Mouse (Mus musculus): ENCODE results near the gene Ccnq. TPM values are rescaled to one million over a fixed set of nuclear protein-coding genes. Genes with fewer than 3 reads are reported as not detected.

The Ccnq gene
- polyA plus RNA-seq, 1 experiment from 2014 or later: 43.1 TPM

DNA sequence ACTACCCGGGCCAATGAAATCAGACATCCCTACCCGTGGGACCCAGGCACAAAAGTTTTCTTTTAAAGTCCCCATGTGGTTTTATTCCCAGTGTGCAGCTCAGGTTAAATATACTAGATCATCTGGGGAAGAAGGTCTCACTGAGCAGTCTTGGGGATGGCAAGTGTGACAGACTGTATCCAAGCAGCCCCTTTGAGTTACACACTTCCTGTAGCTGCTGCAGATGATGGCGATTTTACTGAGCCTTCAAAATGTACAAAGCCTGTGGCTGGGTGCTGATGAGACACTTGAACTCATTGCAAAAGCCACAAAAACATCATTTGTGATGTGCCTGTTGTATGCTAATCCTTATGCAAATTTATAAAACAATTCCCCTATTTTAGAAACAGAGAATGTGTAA lies 29.0 kb upstream of the Ccnq start:
- Histone ChIP-seq H3K4me3 (no peak overlapping the region), H3K9me3 (no peaks in the 10 kb centered on the region), H3K9ac (no peak overlapping the region), H3K27me3 (no peaks in the 10 kb centered on the region), H3K4me2 (replicated peaks) (no peak overlapping the region), H3K36me3 (no peaks in the 10 kb centered on the region), H3K27ac (no peak overlapping the region), H3K4me1 (peaks cover 21% of the 10 kb centered on the region)
- no peak for ATAC-seq (ENCODE audit: insufficient number of reproducible peaks, insufficient read depth, low FRiP score, low TSS enrichment)
- WGBS: 71% methylated on average over 3 of the region's 3 CpGs

DNA sequence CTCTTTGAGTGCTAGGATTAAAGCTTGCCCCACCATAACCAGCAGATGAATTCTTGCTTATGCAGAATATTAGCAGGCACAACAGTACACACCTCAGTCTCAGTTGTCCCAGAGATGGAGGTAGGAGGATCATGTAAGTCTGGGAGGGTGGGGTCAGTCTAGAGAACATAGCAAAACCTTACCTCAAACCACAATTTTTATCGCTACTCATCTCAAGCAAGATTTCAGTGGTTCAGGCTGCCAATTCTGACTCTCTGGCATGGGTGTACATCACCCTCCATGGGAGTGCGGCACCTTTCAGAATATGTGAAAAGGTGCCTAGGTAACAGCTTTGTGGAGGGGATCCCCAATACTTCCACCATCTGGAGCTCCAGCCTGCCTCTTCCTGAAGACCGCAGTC lies 28.5 kb upstream of the Ccnq start:
- Histone ChIP-seq H3K4me2 (replicated peaks) (no peak overlapping the region), H3K4me3 (no peak overlapping the region), H3K27me3 (no peaks in the 10 kb centered on the region), H3K9me3 (no peaks in the 10 kb centered on the region), H3K27ac (no peak overlapping the region), H3K9ac (no peak overlapping the region), H3K36me3 (no peaks in the 10 kb centered on the region), H3K4me1 (peaks cover 21% of the 10 kb centered on the region)
- 100% methylated on average over 3 of the region's 3 CpGs for WGBS
- ATAC-seq (ENCODE audit: insufficient number of reproducible peaks, insufficient read depth, low FRiP score, low TSS enrichment): no peak

GRCm38 (mm10) chr11:78777851-78778680 lies 26.5 kb upstream of the Ccnq start:
- 51% methylated on average over 10 of the region's 10 CpGs for WGBS
- H3K27me3 ChIP-seq: no peaks in the 10 kb centered on the region
- H3K9ac ChIP-seq: no peak overlapping the region
- peaks cover 20% of the 10 kb centered on the region for H3K4me1 ChIP-seq
- no peak overlapping the region for H3K4me3 ChIP-seq
- H3K4me2 ChIP-seq (replicated peaks): no peak overlapping the region
- H3K27ac ChIP-seq: no peak overlapping the region
- H3K36me3 ChIP-seq: no peaks in the 10 kb centered on the region
- no peak for ATAC-seq (ENCODE audit: insufficient number of reproducible peaks, insufficient read depth, low FRiP score, low TSS enrichment)
- H3K9me3 ChIP-seq: no peaks in the 10 kb centered on the region

- ATAC-seq (ENCODE audit: insufficient number of reproducible peaks, insufficient read depth, low FRiP score, low TSS enrichment): no peak
- Histone ChIP-seq H3K4me2 (replicated peaks) (no peak overlapping the region), H3K36me3 (no peaks in the 10 kb centered on the region), H3K4me1 (peaks cover 3% of the 10 kb centered on the region; the same call in 1 of the 2 replicates), H3K9ac (no peak overlapping the region), H3K27ac (no peak overlapping the region), H3K4me3 (no peak overlapping the region), H3K9me3 (no peaks in the 10 kb centered on the region), H3K27me3 (no peaks in the 10 kb centered on the region)
- 59% methylated on average over 11 of the region's 11 CpGs for WGBS
Measured at GRCm38 (mm10) chr11:78771751-78772283, 20.3 kb upstream of the Ccnq start.

GRCm38 (mm10) chr11:78770436-78770835 lies 18.9 kb upstream of the Ccnq start:
- 78% methylated on average over 6 of the region's 6 CpGs for WGBS
- Histone ChIP-seq H3K4me1 (no peaks in the 10 kb centered on the region), H3K36me3 (no peaks in the 10 kb centered on the region), H3K9ac (no peak overlapping the region), H3K4me3 (no peak overlapping the region), H3K27me3 (no peaks in the 10 kb centered on the region), H3K27ac (no peak overlapping the region), H3K4me2 (replicated peaks) (no peak overlapping the region), H3K9me3 (no peaks in the 10 kb centered on the region)
- ATAC-seq (ENCODE audit: insufficient number of reproducible peaks, insufficient read depth, low FRiP score, low TSS enrichment): no peak

- ATAC-seq (ENCODE audit: insufficient number of reproducible peaks, insufficient read depth, low FRiP score, low TSS enrichment): no peak
- WGBS: 36% methylated on average over 3 of the region's 3 CpGs
- H3K4me3 ChIP-seq: no peak overlapping the region
- H3K9ac ChIP-seq: no peak overlapping the region
- no peaks in the 10 kb centered on the region for H3K9me3 ChIP-seq
- no peak overlapping the region for H3K27ac ChIP-seq
- no peaks in the 10 kb centered on the region for H3K27me3 ChIP-seq
- H3K36me3 ChIP-seq: no peaks in the 10 kb centered on the region
- no peak overlapping the region for H3K4me2 ChIP-seq (replicated peaks)
- H3K4me1 ChIP-seq: 0 out of 2 replicates have a peak, but pooled peaks cover 4% of the 10 kb centered on the region
Measured at GRCm38 (mm10) chr11:78768778-78769177, 17.2 kb upstream of the Ccnq start.

DNA sequence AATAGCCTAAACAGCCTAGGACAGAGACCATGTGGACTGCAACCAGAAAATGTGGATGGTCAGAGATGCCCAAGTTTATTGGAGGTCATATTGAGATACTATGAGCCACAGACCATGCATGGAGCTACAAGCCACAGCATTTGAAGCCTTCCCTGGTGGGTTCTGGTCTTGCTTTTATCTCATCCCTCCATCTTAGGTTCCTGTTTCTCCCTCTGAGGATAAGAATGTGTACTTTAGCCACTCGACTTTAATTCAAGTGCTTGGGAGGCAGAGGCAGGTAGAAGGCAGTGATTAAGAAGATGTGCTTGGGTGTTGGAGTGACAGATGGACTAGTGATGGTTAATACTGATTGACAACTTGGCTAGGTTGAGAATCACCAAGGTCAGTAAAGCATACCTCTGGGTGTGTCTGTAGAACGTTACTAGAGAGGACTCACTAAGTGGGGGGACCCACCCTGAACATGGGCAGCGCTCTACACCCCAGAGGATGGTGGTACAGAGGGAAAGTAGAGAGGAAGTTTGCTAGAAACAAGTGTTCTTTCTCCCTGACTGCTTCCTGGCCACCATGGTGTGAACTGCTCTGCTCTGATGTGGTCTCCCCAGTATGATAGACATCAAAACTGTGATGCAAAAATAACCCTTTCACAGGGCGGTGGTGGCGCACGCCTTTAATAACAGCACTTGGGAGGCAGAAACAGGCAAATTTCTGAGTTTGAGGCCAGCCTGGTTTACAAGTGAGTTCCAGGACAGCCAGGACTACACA lies 14.7 kb upstream of the Ccnq start:
- H3K4me2 ChIP-seq (replicated peaks): no peak overlapping the region
- no peak overlapping the region for H3K27ac ChIP-seq
- WGBS: 90% methylated on average over 6 of the region's 6 CpGs
- H3K9me3 ChIP-seq: no peaks in the 10 kb centered on the region
- H3K27me3 ChIP-seq: no peaks in the 10 kb centered on the region; the same call in 1 of the 2 replicates
- no peak overlapping the region for H3K4me3 ChIP-seq
- no peak for ATAC-seq (ENCODE audit: insufficient number of reproducible peaks, insufficient read depth, low FRiP score, low TSS enrichment)
- peaks cover 10% of the 10 kb centered on the region; the same call in 1 of the 2 replicates for H3K4me1 ChIP-seq
- no peaks in the 10 kb centered on the region for H3K36me3 ChIP-seq
- H3K9ac ChIP-seq: no peak overlapping the region

DNA sequence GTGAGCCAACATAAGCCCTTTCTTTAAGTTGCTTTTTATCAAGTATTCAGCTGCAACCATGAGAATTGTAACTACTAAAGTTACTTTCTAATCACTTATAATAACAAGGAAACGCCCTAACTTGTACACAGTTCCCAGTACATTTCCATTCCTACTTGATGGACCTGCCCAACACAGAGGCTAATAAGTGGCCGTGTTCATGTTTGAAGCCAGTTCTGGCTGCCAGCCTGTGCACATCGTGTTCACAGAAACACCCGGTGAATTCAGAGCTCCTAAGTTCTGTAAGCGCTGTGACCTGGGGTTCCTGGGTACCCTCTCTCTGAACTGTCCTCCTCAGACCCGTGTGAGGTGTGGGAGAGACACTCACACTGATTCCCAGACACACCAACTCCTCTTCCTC lies 13.3 kb upstream of the Ccnq start:
- no peak for ATAC-seq (ENCODE audit: insufficient number of reproducible peaks, insufficient read depth, low FRiP score, low TSS enrichment)
- Histone ChIP-seq H3K36me3 (no peaks in the 10 kb centered on the region), H3K4me2 (replicated peaks) (no peak overlapping the region), H3K4me3 (no peak overlapping the region), H3K9me3 (no peaks in the 10 kb centered on the region), H3K4me1 (peaks cover 10% of the 10 kb centered on the region; the same call in 1 of the 2 replicates), H3K27me3 (no peaks in the 10 kb centered on the region; the same call in 1 of the 2 replicates), H3K27ac (no peak overlapping the region), H3K9ac (no peak overlapping the region)
- WGBS: 75% methylated on average over 6 of the region's 6 CpGs

DNA sequence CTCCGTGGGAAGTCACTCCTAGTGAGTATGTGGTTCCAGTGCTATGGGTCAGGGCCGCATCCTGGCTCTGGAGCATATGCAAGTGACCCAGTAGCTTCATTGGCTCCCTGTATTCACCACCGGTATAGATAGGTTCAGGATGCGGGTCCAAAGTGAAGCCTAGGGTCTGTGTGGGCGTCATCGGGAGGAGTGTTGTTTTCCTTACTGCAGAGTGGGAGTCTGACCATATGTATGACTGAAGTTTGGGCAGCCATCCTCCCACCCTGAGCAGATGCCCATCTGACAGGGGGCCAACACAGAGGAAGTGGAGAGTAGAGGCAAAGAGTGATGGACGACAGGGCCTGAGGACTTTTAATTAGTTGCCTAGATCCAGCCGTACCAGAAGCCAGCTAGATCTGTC lies 12.8 kb upstream of the Ccnq start:
- no peaks in the 10 kb centered on the region for H3K9me3 ChIP-seq
- peaks cover 10% of the 10 kb centered on the region; the same call in 1 of the 2 replicates for H3K4me1 ChIP-seq
- H3K4me3 ChIP-seq: no peak overlapping the region
- no peak overlapping the region for H3K9ac ChIP-seq
- WGBS: 73% methylated on average over 8 of the region's 8 CpGs
- no peak for ATAC-seq (ENCODE audit: insufficient number of reproducible peaks, insufficient read depth, low FRiP score, low TSS enrichment)
- no peak overlapping the region for H3K27ac ChIP-seq
- H3K36me3 ChIP-seq: no peaks in the 10 kb centered on the region
- H3K4me2 ChIP-seq (replicated peaks): no peak overlapping the region
- no peaks in the 10 kb centered on the region; the same call in 1 of the 2 replicates for H3K27me3 ChIP-seq

DNA sequence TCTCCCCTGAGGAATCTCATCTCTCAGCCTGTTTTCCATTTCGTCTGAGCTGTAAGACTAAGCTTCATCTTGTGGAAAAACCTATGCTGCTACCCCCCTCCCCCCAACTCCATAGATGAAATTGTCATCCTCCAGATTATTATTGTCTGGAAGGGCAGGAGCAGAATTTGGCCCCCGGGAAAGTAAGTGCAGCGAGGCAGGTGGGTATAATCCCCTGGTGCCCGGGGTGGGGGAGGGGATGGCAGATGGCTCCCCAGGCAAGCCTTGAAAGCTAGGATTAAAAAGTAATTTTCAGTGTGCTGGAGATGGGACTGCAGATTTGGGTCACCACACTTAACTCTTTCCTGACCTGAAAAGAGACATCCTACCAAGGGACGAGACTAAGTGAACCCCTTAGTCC lies 10.7 kb upstream of the Ccnq start:
- no peaks in the 10 kb centered on the region for H3K9me3 ChIP-seq
- 30% methylated on average over 5 of the region's 5 CpGs for WGBS
- peaks cover 10% of the 10 kb centered on the region; the same call in 1 of the 2 replicates for H3K4me1 ChIP-seq
- H3K4me3 ChIP-seq: no peak overlapping the region
- H3K9ac ChIP-seq: no peak overlapping the region
- H3K27me3 ChIP-seq: no peaks in the 10 kb centered on the region; the same call in 1 of the 2 replicates
- no peak for ATAC-seq (ENCODE audit: insufficient number of reproducible peaks, insufficient read depth, low FRiP score, low TSS enrichment)
- H3K4me2 ChIP-seq (replicated peaks): no peak overlapping the region
- no peaks in the 10 kb centered on the region for H3K36me3 ChIP-seq
- no peak overlapping the region for H3K27ac ChIP-seq

- H3K4me1 ChIP-seq: peaks cover 10% of the 10 kb centered on the region; the same call in 1 of the 2 replicates
- H3K36me3 ChIP-seq: no peaks in the 10 kb centered on the region
- no peak overlapping the region for H3K4me2 ChIP-seq (replicated peaks)
- H3K27ac ChIP-seq: no peak overlapping the region
- 53% methylated on average over 9 of the region's 9 CpGs for WGBS
- H3K9ac ChIP-seq: no peak overlapping the region
- H3K4me3 ChIP-seq: no peak overlapping the region
- H3K27me3 ChIP-seq: no peaks in the 10 kb centered on the region; the same call in 1 of the 2 replicates
- no peaks in the 10 kb centered on the region for H3K9me3 ChIP-seq
- no peak for ATAC-seq (ENCODE audit: insufficient number of reproducible peaks, insufficient read depth, low FRiP score, low TSS enrichment)
Measured at GRCm38 (mm10) chr11:78761086-78761485, 9.6 kb upstream of the Ccnq start.
